Mouse (Mus musculus) adrenal gland, adult 18-20 months (tissue): ENCODE results near the gene Trappc5. TPM values are rescaled to one million over a fixed set of nuclear protein-coding genes. Genes with fewer than 3 reads are reported as not detected.

Source experiments
- DNase-seq, 2 experiments: peaks; one replicate each; pipeline ENCODE4 v3.0.0; 2021 to 2022; ENCODE audit warnings: low spot score in 2 of 2
- total RNA-seq, 2 experiments: library from RNA; stranded (reverse); gene quantifications; 1 replicate in 1 of 2; 2 replicates in 1 of 2; pipeline ENCODE4 v1.2.3; 2021

Gene Trappc5
- total RNA-seq, 2 experiments from 2014 or later: 22.4 to 23.6 TPM

- no peak for DNase-seq
Observed at GRCm38 (mm10) chr8:3674671-3675070, 1.4 kb upstream of the Trappc5 start.

GRCm38 (mm10) chr8:3676993-3677579 lies 987 bp downstream of the Trappc5 start:
- peak in 1 of 2 experiments; percentile 14 for DNase-seq

GRCm38 (mm10) chr8:3678831-3679230 lies 2.7 kb downstream of the Trappc5 start:
- no peak for DNase-seq

GRCm38 (mm10) chr8:3679236-3679635 lies 3.1 kb downstream of the Trappc5 start:
- no peak for DNase-seq

- DNase-seq: no peak
Observed at GRCm38 (mm10) chr8:3679656-3680055, 3.6 kb downstream of the Trappc5 start.

GRCm38 (mm10) chr8:3682435-3682834 lies 6.3 kb downstream of the Trappc5 start:
- no peak for DNase-seq

- DNase-seq: no peak
Observed at GRCm38 (mm10) chr8:3683408-3684176, 7.5 kb downstream of the Trappc5 start.

- no peak for DNase-seq
Observed at GRCm38 (mm10) chr8:3684530-3684929, 8.4 kb downstream of the Trappc5 start.

GRCm38 (mm10) chr8:3685422-3685821 lies 9.3 kb downstream of the Trappc5 start:
- DNase-seq: no peak

- no peak for DNase-seq
Observed at GRCm38 (mm10) chr8:3687537-3687936, 11.4 kb downstream of the Trappc5 start.

GRCm38 (mm10) chr8:3690774-3691173 lies 14.7 kb downstream of the Trappc5 start:
- no peak for DNase-seq

- no peak for DNase-seq
Observed at GRCm38 (mm10) chr8:3694121-3694520, 18.0 kb downstream of the Trappc5 start, which contains the start of gene Fcer2a. TSS of gene Fcer2a (minus strand) at chr8:3694175.

GRCm38 (mm10) chr8:3701491-3701890 lies 25.4 kb downstream of the Trappc5 start:
- no peak for DNase-seq

GRCm38 (mm10) chr8:3705711-3706110 lies 29.6 kb downstream of the Trappc5 start:
- no peak for DNase-seq

GRCm38 (mm10) chr8:3707611-3708010 lies 31.5 kb downstream of the Trappc5 start:
- DNase-seq: no peak

GRCm38 (mm10) chr8:3710312-3710711 lies 34.2 kb downstream of the Trappc5 start:
- DNase-seq: no peak

GRCm38 (mm10) chr8:3711646-3712045 lies 35.5 kb downstream of the Trappc5 start:
- no peak for DNase-seq

- DNase-seq: no peak
Observed at GRCm38 (mm10) chr8:3717321-3717954, 41.3 kb downstream of the Trappc5 start.

- peak; percentile 68 to 71 for DNase-seq
Observed at GRCm38 (mm10) chr8:3718559-3718958, 42.5 kb downstream of the Trappc5 start.

GRCm38 (mm10) chr8:3720551-3720950 lies 44.5 kb downstream of the Trappc5 start, which contains the start of gene Clec4g:
TSS of gene Clec4g (minus strand) at chr8:3720651.
- no peak for DNase-seq

GRCm38 (mm10) chr8:3721041-3721440 lies 44.9 kb downstream of the Trappc5 start:
- DNase-seq: no peak
